Comparison of ENCODE assay signal across 28 mouse cellular contexts in genomic region chr14:27927369-27927768, GRCm38 (mm10).
"Had no signal": no experiment of that assay in that cellular context is flagged by ENCODE, and none has a peak within 500 bp of the region (broad histone marks: within the 10 kb centered on the region; RNA-seq: fewer than 3 reads in every experiment).

No protein-coding gene starts in this region.

- H3K9me3 ChIP-seq: embryonic facial prominence, embryonic 10.5 days; embryonic facial prominence, embryonic 12.5 days; embryonic facial prominence, embryonic 13.5 days; embryonic facial prominence, embryonic 15.5 days; forebrain, embryonic 10.5 days; forebrain, embryonic 12.5 days; forebrain, embryonic 13.5 days; forebrain, embryonic 15.5 days had no signal

- DNase-seq: cerebellum, adult 2 months; cerebellum, adult 8-10 months; cerebellum, adult 9-10 months; cerebellum, adult 9-11 months; cerebellum, postnatal 10 days; cerebellum, postnatal 14 days; cerebellum, postnatal 25 days; cerebellum, postnatal 36 days; embryo, embryonic 11 days; forebrain, postnatal 0 days; gastrocnemius, adult 2 months; gastrocnemius, postnatal 10 days; gastrocnemius, postnatal 14 days; gastrocnemius, postnatal 25 days; gastrocnemius, postnatal 36 days; heart, adult 18-20 months; heart, adult 2 months had no signal

- H3K4me1 ChIP-seq: embryonic facial prominence, embryonic 10.5 days; embryonic facial prominence, embryonic 12.5 days; embryonic facial prominence, embryonic 13.5 days; embryonic facial prominence, embryonic 15.5 days; forebrain, embryonic 10.5 days; forebrain, embryonic 12.5 days; forebrain, embryonic 13.5 days; forebrain, embryonic 15.5 days had no signal

- H3K4me3 ChIP-seq: embryonic facial prominence, embryonic 10.5 days; embryonic facial prominence, embryonic 12.5 days; embryonic facial prominence, embryonic 13.5 days; embryonic facial prominence, embryonic 15.5 days; erythroblast, embryonic 14.5 days; forebrain, embryonic 10.5 days; forebrain, embryonic 12.5 days; forebrain, embryonic 13.5 days; forebrain, embryonic 15.5 days; gastrocnemius, adult 2 months; heart, adult 2 months had no signal

- H3K36me3 ChIP-seq: embryonic facial prominence, embryonic 10.5 days; embryonic facial prominence, embryonic 12.5 days; embryonic facial prominence, embryonic 15.5 days; forebrain, embryonic 10.5 days; forebrain, embryonic 12.5 days had no signal

- ATAC-seq: forebrain, embryonic 13.5 days; forebrain, embryonic 14.5 days; forebrain, embryonic 15.5 days; forebrain, embryonic 16.5 days; forebrain, postnatal 0 days had no signal

- H3K4me2 ChIP-seq: embryonic facial prominence, embryonic 12.5 days; embryonic facial prominence, embryonic 13.5 days; embryonic facial prominence, embryonic 15.5 days; forebrain, embryonic 12.5 days; forebrain, embryonic 13.5 days; forebrain, embryonic 15.5 days had no signal

- H3K9ac ChIP-seq: embryonic facial prominence, embryonic 12.5 days; embryonic facial prominence, embryonic 13.5 days; embryonic facial prominence, embryonic 15.5 days; forebrain, embryonic 12.5 days; forebrain, embryonic 13.5 days; forebrain, embryonic 15.5 days; forebrain, postnatal 0 days had no signal

- H3K27ac ChIP-seq: embryonic facial prominence, embryonic 10.5 days; embryonic facial prominence, embryonic 12.5 days; embryonic facial prominence, embryonic 13.5 days; embryonic facial prominence, embryonic 15.5 days; forebrain, embryonic 10.5 days; forebrain, embryonic 12.5 days; forebrain, embryonic 13.5 days; forebrain, embryonic 15.5 days; gastrocnemius, adult 2 months; heart, adult 2 months had no signal

- H3K27me3 ChIP-seq: embryonic facial prominence, embryonic 12.5 days; embryonic facial prominence, embryonic 13.5 days; embryonic facial prominence, embryonic 15.5 days; forebrain, embryonic 12.5 days; forebrain, embryonic 13.5 days; forebrain, embryonic 15.5 days had no signal
